Mouse (Mus musculus) MEL (cell line): ENCODE data around the gene Rhot2. TPM values are rescaled to one million over a fixed set of nuclear protein-coding genes. Genes with fewer than 3 reads are reported as not detected.

ENCODE experiments used
- DNase-seq: peaks from one replicate; pipeline ENCODE4 v3.0.0; 2011; ENCODE audit warnings: low read depth, low spot score
- H3K27ac ChIP-seq: 2 replicates; pipeline ENCODE4 v1.5.1; 2012; ENCODE audit warnings: low read depth, mild to moderate bottlenecking, control low read depth, low read length, moderate library complexity; ENCODE audit not compliant: control insufficient read depth
- H3K27me3 ChIP-seq, 2 experiments: fragments of 150-350 bp in 1 of 2; sonication (generic) in 1 of 2; 2 replicates each; pipeline ENCODE4 v1.6.1; 2012; ENCODE audit warnings: low read length in 2 of 2, mild to moderate bottlenecking in 2 of 2, improper control_type of control experiment in 1 of 2, moderate library complexity in 1 of 2; ENCODE audit not compliant: insufficient read depth in 2 of 2, control insufficient read depth in 1 of 2
- H3K36me3 ChIP-seq, 2 experiments: 2 replicates each; pipeline ENCODE4 v1.6.1; 2012 to 2014; ENCODE audit warnings: low read length in 2 of 2, improper control_type of control experiment in 1 of 2, inconsistent platforms in 1 of 2, mild to moderate bottlenecking in 1 of 2; ENCODE audit not compliant: insufficient read depth in 2 of 2, control insufficient read depth in 1 of 2
- H3K4me1 ChIP-seq, 2 experiments: fragments of 150-350 bp in 1 of 2; sonication (generic) in 1 of 2; 2 replicates each; pipeline ENCODE4 v1.6.1; 2012; ENCODE audit warnings: low read length in 2 of 2, improper control_type of control experiment in 1 of 2, mild to moderate bottlenecking in 1 of 2; ENCODE audit not compliant: insufficient read depth in 2 of 2, control insufficient read depth in 1 of 2
- H3K4me3 ChIP-seq, 2 experiments: fragments of 150-350 bp in 1 of 2; sonication (generic) in 1 of 2; 2 replicates each; pipeline ENCODE4 v1.5.1; 2012; ENCODE audit warnings: low read depth in 2 of 2, low read length in 2 of 2, mild to moderate bottlenecking in 2 of 2, moderate library complexity in 2 of 2, control low read depth in 1 of 2, improper control_type of control experiment in 1 of 2; ENCODE audit not compliant: control insufficient read depth in 1 of 2, insufficient read depth in 1 of 2
- H3K79me2 ChIP-seq: 2 replicates; pipeline ENCODE4 v1.6.1; 2012; ENCODE audit warnings: mild to moderate bottlenecking, low read length, moderate library complexity; ENCODE audit not compliant: control insufficient read depth, poor library complexity, insufficient read depth
- H3K9ac ChIP-seq: 2 replicates; pipeline ENCODE4 v1.6.1; 2012; ENCODE audit warnings: low read depth, mild to moderate bottlenecking, control low read depth, low read length, moderate library complexity; ENCODE audit not compliant: control insufficient read depth, poor library complexity, severe bottlenecking
- H3K9me3 ChIP-seq: fragments of 150-350 bp; sonication (generic); replicated peaks from 2 replicates; pipeline ENCODE4 v1.6.1; 2012; ENCODE audit warnings: mild to moderate bottlenecking, low read length, improper control_type of control experiment, moderate library complexity; ENCODE audit not compliant: insufficient read depth
- BHLHE40 ChIP-seq: IDR thresholded peaks from 2 replicates; pipeline ENCODE4 v1.6.1; 2012; ENCODE audit warnings: low read depth, mild to moderate bottlenecking, inconsistent platforms, low read length, improper control_type of control experiment, borderline replicate concordance
- CHD1 ChIP-seq: IDR thresholded peaks from 2 replicates; pipeline ENCODE4 v1.6.1; 2012; ENCODE audit warnings: low read depth, mild to moderate bottlenecking, inconsistent platforms, low read length, improper control_type of control experiment
- CHD2 ChIP-seq: IDR thresholded peaks from 2 replicates; pipeline ENCODE4 v1.6.1; 2011; ENCODE audit warnings: low read length, improper control_type of control experiment
- CTCF ChIP-seq, 3 experiments: IDR thresholded peaks in 2 of 3; conservative IDR thresholded peaks in 1 of 3; 2 replicates each; pipeline ENCODE4 v1.5.1; 2011 to 2012; ENCODE audit warnings: low read length in 3 of 3, low read depth in 2 of 3, mild to moderate bottlenecking in 2 of 3, improper control_type of control experiment in 1 of 3, inconsistent platforms in 1 of 3, mixed read lengths in 1 of 3, moderate library complexity in 1 of 3; ENCODE audit not compliant: control insufficient read depth in 1 of 3, insufficient read depth in 1 of 3, poor library complexity in 1 of 3, severe bottlenecking in 1 of 3
- ELF1 ChIP-seq: IDR thresholded peaks from 2 replicates; pipeline ENCODE4 v1.6.1; 2014; ENCODE audit warnings: low read depth, mild to moderate bottlenecking, inconsistent platforms, low read length, improper control_type of control experiment, moderate library complexity
- EP300 ChIP-seq, 2 experiments: IDR thresholded peaks; 2 replicates each; pipeline ENCODE4 v1.6.1; 2011; ENCODE audit warnings: improper control_type of control experiment in 2 of 2, low read length in 2 of 2, low read depth in 1 of 2, mild to moderate bottlenecking in 1 of 2
- GABPA ChIP-seq: IDR thresholded peaks from 2 replicates; pipeline ENCODE4 v1.6.1; 2012; ENCODE audit warnings: low read depth, mild to moderate bottlenecking, inconsistent platforms, low read length, improper control_type of control experiment, moderate library complexity
- GATA1 ChIP-seq: IDR thresholded peaks from 2 replicates; pipeline ENCODE4 v1.6.1; 2011; ENCODE audit warnings: low read depth, low read length, improper control_type of control experiment
- HCFC1 ChIP-seq: IDR thresholded peaks from 2 replicates; pipeline ENCODE4 v1.6.1; 2012; ENCODE audit warnings: low read depth, mild to moderate bottlenecking, inconsistent platforms, low read length, improper control_type of control experiment, moderate library complexity
- JUND ChIP-seq: IDR thresholded peaks from 2 replicates; pipeline ENCODE4 v1.6.1; 2011; ENCODE audit warnings: low read depth, mild to moderate bottlenecking, improper control_type of control experiment, low read length
- KAT2A ChIP-seq: conservative IDR thresholded peaks from 2 replicates; pipeline ENCODE4 v1.6.1; 2012; ENCODE audit warnings: low read depth, low read length, improper control_type of control experiment, inconsistent platforms
- MAFK ChIP-seq: IDR thresholded peaks from 2 replicates; pipeline ENCODE4 v1.6.1; 2011; ENCODE audit warnings: low read depth, mild to moderate bottlenecking, low read length, improper control_type of control experiment, borderline replicate concordance
- MAX ChIP-seq: IDR thresholded peaks from 2 replicates; pipeline ENCODE4 v1.6.1; 2011; ENCODE audit warnings: low read length, improper control_type of control experiment
- MEF2A ChIP-seq: IDR thresholded peaks from 2 replicates; pipeline ENCODE4 v1.6.1; 2014; ENCODE audit warnings: low read depth, mild to moderate bottlenecking, inconsistent platforms, low read length, improper control_type of control experiment; ENCODE audit not compliant: poor library complexity, insufficient replicate concordance, severe bottlenecking; ENCODE audit errors: extremely low read depth
- MYB ChIP-seq: IDR thresholded peaks from 2 replicates; pipeline ENCODE4 v1.6.1; 2011; ENCODE audit warnings: mild to moderate bottlenecking, low read depth, low read length, improper control_type of control experiment
- MYC ChIP-seq: IDR thresholded peaks from 2 replicates; pipeline ENCODE4 v1.6.1; 2011; ENCODE audit warnings: low read depth, mild to moderate bottlenecking, low read length, improper control_type of control experiment, moderate library complexity
- NELFE ChIP-seq: IDR thresholded peaks from 2 replicates; pipeline ENCODE4 v1.6.1; 2011; ENCODE audit warnings: low read depth, low read length, improper control_type of control experiment
- POLR2AphosphoS5 ChIP-seq: IDR thresholded peaks from 2 replicates; pipeline ENCODE4 v1.6.1; 2012; ENCODE audit warnings: low read depth, borderline replicate concordance, mild to moderate bottlenecking, inconsistent platforms, low read length, moderate library complexity, mixed read lengths
- RAD21 ChIP-seq: IDR thresholded peaks from 2 replicates; pipeline ENCODE4 v1.6.1; 2011; ENCODE audit warnings: mild to moderate bottlenecking, low read depth, low read length, improper control_type of control experiment
- RCOR1 ChIP-seq: IDR thresholded peaks from 2 replicates; pipeline ENCODE4 v1.6.1; 2012; ENCODE audit warnings: low read depth, mild to moderate bottlenecking, inconsistent platforms, low read length, improper control_type of control experiment
- SIN3A ChIP-seq: IDR thresholded peaks from 2 replicates; pipeline ENCODE4 v1.6.1; 2012; ENCODE audit warnings: low read length, improper control_type of control experiment, inconsistent platforms
- SMC3 ChIP-seq: IDR thresholded peaks from 2 replicates; pipeline ENCODE4 v1.6.1; 2011; ENCODE audit warnings: low read depth, low read length, improper control_type of control experiment
- TAL1 ChIP-seq: IDR thresholded peaks from 2 replicates; pipeline ENCODE4 v1.6.1; 2012; ENCODE audit warnings: mild to moderate bottlenecking, inconsistent platforms, low read length, moderate library complexity, mixed read lengths
- TBP ChIP-seq: IDR thresholded peaks from 2 replicates; pipeline ENCODE4 v1.8.0; 2011; ENCODE audit warnings: low read depth, low read length, improper control_type of control experiment
- UBTF ChIP-seq: IDR thresholded peaks from 2 replicates; pipeline ENCODE4 v1.6.1; 2012; ENCODE audit warnings: low read depth, mild to moderate bottlenecking, inconsistent platforms, low read length, improper control_type of control experiment, moderate library complexity, borderline replicate concordance; ENCODE audit not compliant: insufficient read depth
- USF2 ChIP-seq, 2 experiments: IDR thresholded peaks; 2 replicates each; pipeline ENCODE4 v1.6.1; 2011 to 2012; ENCODE audit warnings: improper control_type of control experiment in 2 of 2, low read length in 2 of 2, borderline replicate concordance in 1 of 2, inconsistent platforms in 1 of 2, low read depth in 1 of 2, mild to moderate bottlenecking in 1 of 2; ENCODE audit not compliant: insufficient read depth in 1 of 2
- ZC3H11A ChIP-seq: IDR thresholded peaks from 2 replicates; pipeline ENCODE4 v1.6.1; 2012; ENCODE audit warnings: low read depth, mild to moderate bottlenecking, inconsistent platforms, low read length, improper control_type of control experiment
- ZKSCAN1 ChIP-seq: IDR thresholded peaks from 2 replicates; pipeline ENCODE4 v1.6.1; 2012; ENCODE audit warnings: low read depth, mild to moderate bottlenecking, inconsistent platforms, low read length, improper control_type of control experiment, moderate library complexity
- ZMIZ1 ChIP-seq: IDR thresholded peaks from 2 replicates; pipeline ENCODE4 v1.6.1; 2012; ENCODE audit warnings: low read depth, mild to moderate bottlenecking, inconsistent platforms, low read length, improper control_type of control experiment, moderate library complexity
- polyA plus RNA-seq, 2 experiments: library from polyadenylated mRNA; stranded (reverse) in 1 of 2; unstranded in 1 of 2; fragments of >175 nt in 1 of 2; fragments of >200 nt in 1 of 2; gene quantifications; 2 replicates each; pipeline versions ENCODE4 v1.2.1 to v1.2.4; 2012; ENCODE audit warnings: low replicate concordance in 2 of 2, low read depth in 1 of 2; ENCODE audit not compliant: insufficient read length in 2 of 2, insufficient read depth in 1 of 2, missing spikeins in 1 of 2
- total RNA-seq: library from RNA; depleted of rRNA; stranded (reverse); fragments of 300-350 nt; gene quantifications from 2 replicates; pipeline ENCODE4 v1.2.3, GENCODE M21; 2012

Rhot2 gene
- total and polyA plus RNA-seq, 3 experiments: 29.1 to 54.5 TPM; not detected in 1

- TF ChIP-seq POLR2AphosphoS5 (peak; percentile 82), MYC (peak; percentile 75), NELFE (peak; percentile 90), CHD2 (no peak), TAL1 (no peak), UBTF (no peak), GABPA (no peak), EP300 (IDR thresholded peaks at IDR 0.05; ENCODE audit: low read depth in 1 of 2, low read length in 2 of 2) (0 out of 4 replicates have a peak, but pooled peaks of 1 of the 2 experiments have one; percentile 12), KAT2A (peak; percentile 45; the same call in 1 of the 2 replicates), CTCF (IDR thresholded peaks at IDR 0.05 in 2 of 3, conservative IDR thresholded peaks at IDR 0.05 in 1 of 3; ENCODE audit: control insufficient read depth in 1 of 3, insufficient read depth in 1 of 3, low read depth in 2 of 3, low read length in 3 of 3, poor library complexity in 1 of 3, severe bottlenecking in 1 of 3) (peak in 2 of 3 experiments; percentile 24 to 30; a peak in 2 of 6 replicates), CHD1 (no peak), SMC3 (no peak; the same call in 1 of the 2 replicates), ZKSCAN1 (peak; percentile 64; the same call in 1 of the 2 replicates), SIN3A (peak; percentile 85)
Observed at GRCm38 (mm10) chr17:25828712-25829557, 15.7 kb downstream of the Rhot2 start, which contains the start of gene Jmjd8 (continued).

DNA sequence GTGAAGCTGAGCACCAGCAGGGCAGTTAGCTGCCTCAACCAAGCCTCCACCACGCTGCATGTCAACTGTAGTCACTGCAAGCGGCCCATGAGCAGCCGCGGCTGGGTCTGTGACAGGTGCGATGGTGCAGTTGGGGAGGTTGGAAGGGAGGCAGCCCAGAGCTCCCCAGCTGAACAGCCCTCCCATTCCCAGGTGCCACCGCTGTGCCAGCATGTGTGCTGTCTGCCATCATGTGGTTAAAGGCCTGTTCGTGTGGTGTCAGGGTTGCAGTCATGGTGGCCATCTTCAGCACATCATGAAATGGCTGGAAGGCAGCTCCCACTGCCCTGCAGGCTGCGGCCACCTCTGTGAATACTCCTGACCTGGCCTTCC, 16.4 kb downstream of the Rhot2 start:
- Histone ChIP-seq H3K4me1 (peaks cover 0 to 38% of the 10 kb centered on the region in 2 experiments; a peak in 2 of 4 replicates), H3K36me3 (peaks cover 0 to 13% of the 10 kb centered on the region in 2 experiments; a peak in 2 of 4 replicates), H3K9me3 (no peaks in the 10 kb centered on the region), H3K79me2 (peaks cover 62% of the 10 kb centered on the region), H3K27ac (0 out of 2 replicates have a peak overlapping the region, but pooled peaks have one; percentile 27), H3K9ac (peak overlapping the region; percentile 83; the same call in 1 of the 2 replicates), H3K27me3 (no peaks in the 10 kb centered on the region), H3K4me3 (peak overlapping the region in 1 of 2 experiments; percentile 81; a peak in 2 of 4 replicates)
- no peak for TF ChIP-seq ZMIZ1
- no peak for TF ChIP-seq POLR2AphosphoS5
- TF ChIP-seq JUND: no peak
- no peak for TF ChIP-seq MAX
- no peak for TF ChIP-seq MYB
- no peak for TF ChIP-seq ZKSCAN1
- no peak for TF ChIP-seq RAD21
- no peak for TF ChIP-seq TBP
- TF ChIP-seq RCOR1: no peak
- TF ChIP-seq USF2 (IDR thresholded peaks at IDR 0.05; ENCODE audit: borderline replicate concordance in 1 of 2, insufficient read depth in 1 of 2, low read depth in 1 of 2, low read length in 2 of 2): no peak
- no peak for TF ChIP-seq SMC3
- TF ChIP-seq ELF1: no peak
- no peak for TF ChIP-seq HCFC1
- TF ChIP-seq ZC3H11A: no peak
- no peak for TF ChIP-seq TAL1
- TF ChIP-seq GATA1: no peak
- no peak for TF ChIP-seq CHD2
- TF ChIP-seq MAFK: no peak
- TF ChIP-seq BHLHE40: no peak
- TF ChIP-seq MEF2A: no peak
- no peak for DNase-seq
